Mouse (Mus musculus): ENCODE data around the gene Pdzrn3.

DNA sequence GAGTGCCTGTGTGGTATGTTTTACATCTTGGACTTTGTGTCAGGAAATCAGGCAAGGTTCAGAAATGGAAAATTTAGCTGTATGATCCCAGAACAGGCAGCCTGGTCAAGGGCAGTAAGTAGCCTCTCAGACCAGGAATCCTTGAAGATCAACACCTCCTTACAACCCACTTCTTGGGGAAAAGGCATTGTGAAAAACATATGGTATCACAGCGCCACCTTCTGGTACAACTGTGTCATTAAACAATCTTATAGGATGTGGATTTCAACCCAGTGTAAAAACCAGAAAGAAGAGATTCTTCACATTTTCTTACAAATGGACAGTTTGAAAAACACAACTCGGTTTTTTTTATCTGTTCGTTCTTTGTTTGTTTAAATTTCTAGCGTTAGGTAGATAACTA is 116.2 kb downstream of the Pdzrn3 start:
- TF ChIP-seq CTCF (IDR thresholded peaks at IDR 0.05; ENCODE audit: borderline replicate concordance, extremely low read depth, insufficient read depth, insufficient read length) (peak; percentile 54; the same call in 1 of the 2 replicates), POLR2A (IDR thresholded peaks at IDR 0.05; ENCODE audit: borderline replicate concordance, extremely low read depth, insufficient read depth, insufficient read length, poor library complexity, severe bottlenecking) (no peak)

Measured in brain, embryonic 14.5 days (tissue).